Mouse (Mus musculus): ENCODE results near the gene Adamtsl5. TPM values are rescaled to one million over a fixed set of nuclear protein-coding genes. Genes with fewer than 3 reads are reported as not detected.

Gene Adamtsl5
- total and polyA plus RNA-seq, 3 experiments: 5.4 to 33.4 (median 16.9) TPM

GRCm38 (mm10) chr10:80342749-80343424, 5.3 kb downstream of the Adamtsl5 start:
- ATAC-seq (ENCODE audit: extremely low read depth, insufficient number of reproducible peaks, low FRiP score, poor library complexity, severe bottlenecking): peak; percentile 63
- no peak for TF ChIP-seq GATA1 (IDR thresholded peaks at IDR 0.05; ENCODE audit: borderline replicate concordance, low read length)
- H3K4me1 ChIP-seq (ENCODE audit: insufficient read depth, low read depth, low read length): peaks cover 84% of the 10 kb centered on the region
- DNase-seq (ENCODE audit: low spot score): peak; percentile 79
- peaks cover 32% of the 10 kb centered on the region for H3K36me3 ChIP-seq (replicated peaks)
- peak overlapping the region; percentile 73 for H3K4me3 ChIP-seq (ENCODE audit: low read depth, low read length)
- peaks cover 3% of the 10 kb centered on the region; the same call in 1 of the 2 replicates for H3K27me3 ChIP-seq (ENCODE audit: insufficient read depth, low read length)
- H3K9me3 ChIP-seq (replicated peaks): peaks cover 16% of the 10 kb centered on the region

- Histone ChIP-seq H3K36me3 (replicated peaks) (peaks cover 33% of the 10 kb centered on the region), H3K4me1 (ENCODE audit: insufficient read depth, low read depth, low read length) (peaks cover 79% of the 10 kb centered on the region), H3K27me3 (ENCODE audit: insufficient read depth, low read length) (peaks cover 3% of the 10 kb centered on the region; the same call in 1 of the 2 replicates), H3K9me3 (replicated peaks) (peaks cover 16% of the 10 kb centered on the region), H3K4me3 (ENCODE audit: low read depth, low read length) (peak overlapping the region; percentile 69)
- ATAC-seq (ENCODE audit: extremely low read depth, insufficient number of reproducible peaks, low FRiP score, poor library complexity, severe bottlenecking) (no peak), DNase-seq (ENCODE audit: low spot score) (no peak)
- TF ChIP-seq GATA1 (IDR thresholded peaks at IDR 0.05; ENCODE audit: borderline replicate concordance, low read length) (no peak), TAL1 (conservative IDR thresholded peaks at IDR 0.05; ENCODE audit: low read depth, low read length) (no peak), GATA2 (IDR thresholded peaks at IDR 0.05; ENCODE audit: borderline replicate concordance, low read depth, low read length) (no peak), CTCF (IDR thresholded peaks at IDR 0.05; ENCODE audit: low read depth, low read length) (no peak), POLR2AphosphoS5 (IDR thresholded peaks at IDR 0.05; ENCODE audit: insufficient replicate concordance, low read depth, low read length) (no peak)
Measured at GRCm38 (mm10) chr10:80342305-80342748, 5.9 kb downstream of the Adamtsl5 start.

GRCm38 (mm10) chr10:80341491-80342304, 6.5 kb downstream of the Adamtsl5 start:
- Histone ChIP-seq H3K9me3 (replicated peaks) (peaks cover 16% of the 10 kb centered on the region), H3K4me1 (ENCODE audit: insufficient read depth, low read depth, low read length) (peaks cover 77% of the 10 kb centered on the region), H3K36me3 (replicated peaks) (peaks cover 39% of the 10 kb centered on the region), H3K4me3 (ENCODE audit: low read depth, low read length) (peak overlapping the region; percentile 69; the same call in 1 of the 2 replicates), H3K27me3 (ENCODE audit: insufficient read depth, low read length) (peaks cover 3% of the 10 kb centered on the region; the same call in 1 of the 2 replicates)
- ATAC-seq (ENCODE audit: extremely low read depth, insufficient number of reproducible peaks, low FRiP score, poor library complexity, severe bottlenecking) (no peak), DNase-seq (ENCODE audit: low spot score) (no peak)
- TF ChIP-seq GATA2 (IDR thresholded peaks at IDR 0.05; ENCODE audit: borderline replicate concordance, low read depth, low read length) (no peak), TAL1 (conservative IDR thresholded peaks at IDR 0.05; ENCODE audit: low read depth, low read length) (no peak), GATA1 (IDR thresholded peaks at IDR 0.05; ENCODE audit: borderline replicate concordance, low read length) (no peak), POLR2AphosphoS5 (IDR thresholded peaks at IDR 0.05; ENCODE audit: insufficient replicate concordance, low read depth, low read length) (no peak), CTCF (IDR thresholded peaks at IDR 0.05; ENCODE audit: low read depth, low read length) (no peak)

GRCm38 (mm10) chr10:80341026-80341425, 7.2 kb downstream of the Adamtsl5 start:
- TF ChIP-seq GATA2 (IDR thresholded peaks at IDR 0.05; ENCODE audit: borderline replicate concordance, low read depth, low read length): no peak
- TF ChIP-seq CTCF (IDR thresholded peaks at IDR 0.05; ENCODE audit: low read depth, low read length): no peak
- no peak for TF ChIP-seq POLR2AphosphoS5 (IDR thresholded peaks at IDR 0.05; ENCODE audit: insufficient replicate concordance, low read depth, low read length)
- no peak for TF ChIP-seq TAL1 (conservative IDR thresholded peaks at IDR 0.05; ENCODE audit: low read depth, low read length)
- TF ChIP-seq GATA1 (IDR thresholded peaks at IDR 0.05; ENCODE audit: borderline replicate concordance, low read length): no peak
- H3K9me3 ChIP-seq (replicated peaks): peaks cover 16% of the 10 kb centered on the region
- no peak for DNase-seq (ENCODE audit: low spot score)
- no peak for ATAC-seq (ENCODE audit: extremely low read depth, insufficient number of reproducible peaks, low FRiP score, poor library complexity, severe bottlenecking)
- peaks cover 46% of the 10 kb centered on the region for H3K36me3 ChIP-seq (replicated peaks)
- peaks cover 82% of the 10 kb centered on the region for H3K4me1 ChIP-seq (ENCODE audit: insufficient read depth, low read depth, low read length)
- peak overlapping the region; percentile 69; the same call in 1 of the 2 replicates for H3K4me3 ChIP-seq (ENCODE audit: low read depth, low read length)
- H3K27me3 ChIP-seq (ENCODE audit: insufficient read depth, low read length): peaks cover 3% of the 10 kb centered on the region; the same call in 1 of the 2 replicates

GRCm38 (mm10) chr10:80339941-80340750, 8.1 kb downstream of the Adamtsl5 start:
- DNase-seq (ENCODE audit: low spot score) (peak; percentile 59), ATAC-seq (ENCODE audit: extremely low read depth, insufficient number of reproducible peaks, low FRiP score, poor library complexity, severe bottlenecking) (peak; percentile 16; the same call in 1 of the 2 replicates)
- peaks cover 16% of the 10 kb centered on the region for H3K9me3 ChIP-seq (replicated peaks)
- H3K4me3 ChIP-seq (ENCODE audit: low read depth, low read length): peak overlapping the region; percentile 35; the same call in 1 of the 2 replicates
- H3K4me1 ChIP-seq (ENCODE audit: insufficient read depth, low read depth, low read length): peaks cover 75% of the 10 kb centered on the region
- H3K27me3 ChIP-seq (ENCODE audit: insufficient read depth, low read length): peaks cover 3% of the 10 kb centered on the region; the same call in 1 of the 2 replicates
- TF ChIP-seq POLR2AphosphoS5 (IDR thresholded peaks at IDR 0.05; ENCODE audit: insufficient replicate concordance, low read depth, low read length): no peak
- TF ChIP-seq GATA1 (IDR thresholded peaks at IDR 0.05; ENCODE audit: borderline replicate concordance, low read length): no peak
- TF ChIP-seq CTCF (IDR thresholded peaks at IDR 0.05; ENCODE audit: low read depth, low read length): peak; percentile 86
- H3K36me3 ChIP-seq (replicated peaks): peaks cover 50% of the 10 kb centered on the region
